Mouse (Mus musculus): Measurements from ENCODE around the gene Csde1.

Gene Csde1

DNA sequence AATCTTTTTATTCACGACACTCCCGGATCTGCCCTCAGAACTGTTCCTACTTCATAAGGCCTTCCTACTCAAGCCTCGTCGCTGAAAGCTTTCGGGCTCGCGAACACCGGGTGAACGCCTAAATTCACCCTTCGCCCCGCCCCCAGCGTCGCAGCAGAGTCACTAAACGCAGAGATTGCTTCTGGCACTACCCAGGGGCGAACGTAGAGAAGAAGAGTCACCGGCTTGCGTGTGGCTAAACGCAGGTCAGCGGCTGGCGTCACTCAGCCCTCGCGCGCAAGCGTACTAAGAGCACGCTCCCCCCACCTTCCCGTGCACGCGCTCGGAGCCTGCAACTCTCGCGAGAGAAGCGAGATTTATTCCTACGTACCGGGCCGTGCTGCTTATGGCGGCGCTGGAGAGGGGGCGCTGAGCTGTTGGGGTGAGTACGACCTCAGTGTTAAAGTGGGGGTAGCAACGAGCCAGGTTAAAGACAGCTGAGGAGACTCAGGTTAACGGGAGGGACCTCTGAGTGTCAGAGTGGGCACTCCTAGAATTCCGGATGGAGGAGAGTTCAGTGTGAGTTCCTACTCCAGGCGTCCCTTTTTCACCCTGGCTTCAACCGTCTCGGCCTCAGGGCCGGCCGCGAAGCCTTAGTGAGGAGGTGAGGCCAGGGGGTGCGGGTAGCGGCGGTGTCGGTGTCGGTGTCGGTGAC is at the start of gene Csde1:
Gene Csde1, plus strand, starts transcription at position 178 of the 694 bp plus-strand sequence.
- in situ Hi-C loops (cut with MseI, MboI): no loop called here

GRCm38 (mm10) chr3:102970508-102970907 is 49.7 kb upstream of the Csde1 start:
- in situ Hi-C loops (cut with MseI, MboI): no loop called here

GRCm38 (mm10) chr3:102976906-102977305 is 43.3 kb upstream of the Csde1 start:
- in situ Hi-C loops (cut with MseI, MboI): no loop called here

- in situ Hi-C loops (cut with MseI, MboI): no loop called here
Observed at GRCm38 (mm10) chr3:102979550-102980348, 40.5 kb upstream of the Csde1 start.

GRCm38 (mm10) chr3:102980349-102980736 is 39.9 kb upstream of the Csde1 start:
- in situ Hi-C loops (cut with MseI, MboI): no loop called here

- in situ Hi-C loops (cut with MseI, MboI): no loop called here
Observed at GRCm38 (mm10) chr3:102991041-102991440, 29.2 kb upstream of the Csde1 start.

DNA sequence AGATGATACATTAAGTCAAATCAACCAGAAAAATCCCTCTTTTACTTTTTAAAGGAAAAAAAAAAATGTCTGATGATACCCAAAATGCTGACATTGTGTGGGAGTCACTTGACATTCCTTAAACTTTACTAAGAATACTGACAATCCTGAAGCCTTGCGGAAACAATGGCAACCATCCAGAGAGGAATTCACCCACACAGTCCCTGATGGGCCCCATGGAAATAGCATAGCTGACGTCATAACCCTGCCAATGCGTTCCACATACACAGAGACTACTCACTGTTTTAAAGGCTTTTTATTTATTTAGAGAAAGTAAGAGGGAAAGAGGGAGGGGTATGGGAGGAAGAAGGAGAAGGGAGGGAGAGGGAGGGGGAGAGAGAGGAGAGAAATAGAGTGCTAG is 27.3 kb upstream of the Csde1 start:
- in situ Hi-C loops (cut with MseI, MboI): no loop called here

GRCm38 (mm10) chr3:102995233-102995604 is 25.0 kb upstream of the Csde1 start:
- in situ Hi-C loops (cut with MseI, MboI): no loop called here

DNA sequence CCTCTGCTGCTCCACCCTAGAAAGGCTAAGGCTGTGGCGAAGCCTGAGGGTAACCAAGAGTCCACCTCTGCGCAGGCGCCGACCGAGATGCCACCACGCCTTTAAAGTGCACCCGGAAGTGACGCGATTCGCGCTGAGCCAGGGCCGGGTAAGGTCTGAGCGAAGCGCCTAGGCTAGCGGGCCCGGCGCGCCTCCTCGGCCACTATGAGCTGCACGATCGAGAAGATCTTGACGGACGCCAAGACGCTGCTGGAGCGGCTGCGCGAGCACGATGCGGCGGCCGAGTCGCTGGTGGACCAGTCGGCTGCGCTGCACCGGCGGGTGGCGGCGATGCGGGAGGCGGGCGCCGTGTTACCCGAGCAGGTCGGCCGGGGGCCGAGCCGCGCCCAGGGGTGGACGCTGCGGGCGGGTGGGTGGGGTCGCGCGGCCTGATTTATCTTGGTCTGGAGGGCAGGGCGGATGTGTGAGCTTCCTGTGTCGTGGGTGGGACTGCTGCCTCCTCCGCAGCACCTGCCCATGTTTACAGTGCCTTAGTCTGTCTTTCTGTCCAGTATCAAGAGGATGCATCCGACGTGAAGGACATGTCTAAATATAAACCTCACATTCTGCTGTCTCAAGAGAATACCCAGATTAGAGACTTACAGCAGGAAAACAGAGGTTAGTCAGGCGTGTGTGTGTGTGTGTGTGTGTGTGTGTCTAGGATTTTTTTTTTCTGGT is 24.5 kb upstream of the Csde1 start, which contains the start of gene Sike1:
Gene Sike1, plus strand, starts transcription at position 104 of the 717 bp plus-strand sequence.
- in situ Hi-C loops (cut with MseI, MboI): no loop called here

DNA sequence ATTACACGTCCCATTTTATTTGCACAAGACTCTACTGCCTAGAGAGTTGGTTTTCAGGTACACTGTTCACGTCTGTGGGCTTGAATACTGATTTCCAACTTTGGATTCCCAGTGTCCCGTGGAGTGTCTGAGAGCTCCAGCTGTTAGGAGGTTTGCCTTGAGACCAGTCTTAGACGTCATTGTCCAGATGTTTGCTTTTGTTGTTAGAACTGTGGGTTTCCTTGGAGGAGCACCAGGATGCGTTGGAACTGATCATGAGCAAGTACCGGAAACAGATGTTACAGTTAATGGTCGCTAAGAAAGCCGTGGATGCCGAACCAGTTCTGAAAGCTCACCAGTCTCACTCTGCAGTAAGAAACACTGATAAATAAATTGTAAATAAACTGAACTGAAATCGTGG is 23.2 kb upstream of the Csde1 start:
- in situ Hi-C loops (cut with MseI, MboI): no loop called here

GRCm38 (mm10) chr3:102997591-102997990 is 22.6 kb upstream of the Csde1 start:
- in situ Hi-C loops (cut with MseI, MboI): no loop called here

DNA sequence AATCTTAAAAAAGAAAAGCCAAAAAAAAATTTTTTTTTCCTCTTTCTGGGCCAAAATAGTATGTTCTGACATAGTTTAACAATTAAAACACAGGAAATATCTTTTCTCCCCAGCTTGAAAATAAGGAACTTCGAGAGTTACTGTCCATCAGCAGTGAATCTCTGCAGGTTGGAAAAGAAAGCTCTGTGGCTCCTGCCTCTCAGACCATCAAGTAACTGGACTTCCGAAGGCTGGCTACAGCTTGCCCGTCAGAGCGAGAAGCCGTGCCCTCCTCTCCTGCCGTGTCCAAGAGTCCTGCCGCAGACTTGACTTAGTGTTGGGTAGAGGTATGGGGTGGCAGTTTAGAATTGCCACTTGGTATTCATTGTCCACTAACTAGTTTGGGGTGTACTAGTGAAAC is 18.6 kb upstream of the Csde1 start:
- in situ Hi-C loops (cut with MseI, MboI): no loop called here

GRCm38 (mm10) chr3:103017350-103017749 is 2.9 kb upstream of the Csde1 start:
- in situ Hi-C loops (cut with MseI, MboI): no loop called here

DNA sequence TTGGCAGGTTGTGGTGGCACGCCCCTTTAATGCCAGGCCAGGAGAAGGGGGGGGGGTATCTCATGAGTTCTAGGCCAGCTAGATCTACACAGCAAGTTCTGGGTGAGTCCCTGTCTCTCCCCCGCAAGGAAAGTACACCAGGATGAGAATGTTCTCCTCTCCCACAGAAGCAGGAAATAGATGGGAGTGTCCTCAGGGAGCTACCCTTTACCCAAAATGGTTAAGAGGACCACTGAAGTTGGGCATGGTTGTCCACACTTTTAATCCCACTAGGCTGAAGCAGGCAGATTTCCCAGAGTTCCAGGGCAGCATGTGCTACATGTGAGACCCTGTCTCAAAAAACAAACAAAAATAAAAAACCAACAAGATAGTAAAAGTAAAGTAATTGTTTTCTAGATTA is 764 bp upstream of the Csde1 start:
- in situ Hi-C loops (cut with MseI, MboI): no loop called here

DNA sequence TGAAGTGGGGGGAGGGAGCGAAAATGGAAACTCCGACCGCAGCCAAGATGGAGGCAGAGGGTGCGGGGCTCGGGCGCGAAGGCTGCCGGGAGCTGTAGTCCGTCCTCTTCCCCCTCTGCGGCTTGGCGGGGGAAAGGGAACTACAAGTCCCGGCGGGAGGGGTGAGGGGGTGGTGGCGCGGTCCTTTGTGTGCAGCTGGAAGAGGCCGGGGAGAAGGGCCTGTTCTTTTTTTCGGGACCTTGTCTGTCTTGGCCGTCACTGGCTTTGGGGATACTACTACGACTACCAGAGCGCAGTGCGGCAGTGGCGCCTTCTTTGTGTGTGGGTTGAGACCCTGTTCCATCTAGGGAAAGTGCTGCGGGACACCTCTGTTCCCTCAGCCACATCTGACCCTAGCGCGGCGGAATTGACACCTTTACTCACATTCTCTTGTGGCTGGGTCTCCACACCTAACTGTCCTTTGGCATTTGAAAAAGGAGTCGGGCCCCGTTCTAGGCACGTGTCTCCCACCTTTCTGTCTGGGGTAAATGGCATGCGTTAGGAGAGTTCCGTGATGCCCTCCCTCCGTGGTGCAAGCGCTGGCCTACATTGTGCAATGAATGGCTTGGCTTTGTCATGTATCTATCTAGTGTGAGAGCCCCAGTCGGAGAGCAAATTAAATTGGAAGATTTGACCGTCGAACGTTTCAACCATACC is 865 bp downstream of the Csde1 start:
- in situ Hi-C loops (cut with MseI, MboI): no loop called here

DNA sequence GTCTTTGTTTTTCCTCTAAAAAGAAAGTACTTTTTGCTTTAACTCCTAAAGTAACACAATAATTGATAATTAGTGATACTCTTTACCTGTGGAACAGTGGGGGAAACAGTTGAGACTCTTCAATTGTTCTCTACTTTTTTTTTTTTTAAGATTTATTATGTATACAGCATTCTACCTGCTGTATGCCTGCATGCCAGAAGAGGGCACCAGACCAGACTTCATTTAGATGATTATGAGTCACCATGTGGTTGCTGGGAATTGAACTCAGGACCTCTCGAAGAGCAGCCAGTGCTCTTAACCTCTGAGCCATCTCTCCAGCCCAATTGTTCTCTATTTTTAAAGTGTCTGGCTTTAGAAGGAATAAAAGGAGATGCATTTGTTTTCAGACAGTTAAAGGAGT is 5.9 kb downstream of the Csde1 start:
- in situ Hi-C loops (cut with MseI, MboI): no loop called here

GRCm38 (mm10) chr3:103040285-103040684 is 20.1 kb downstream of the Csde1 start:
- in situ Hi-C loops (cut with MseI, MboI): no loop called here

- in situ Hi-C loops (cut with MseI, MboI): no loop called here
Observed at GRCm38 (mm10) chr3:103040861-103041379, 20.7 kb downstream of the Csde1 start.

DNA sequence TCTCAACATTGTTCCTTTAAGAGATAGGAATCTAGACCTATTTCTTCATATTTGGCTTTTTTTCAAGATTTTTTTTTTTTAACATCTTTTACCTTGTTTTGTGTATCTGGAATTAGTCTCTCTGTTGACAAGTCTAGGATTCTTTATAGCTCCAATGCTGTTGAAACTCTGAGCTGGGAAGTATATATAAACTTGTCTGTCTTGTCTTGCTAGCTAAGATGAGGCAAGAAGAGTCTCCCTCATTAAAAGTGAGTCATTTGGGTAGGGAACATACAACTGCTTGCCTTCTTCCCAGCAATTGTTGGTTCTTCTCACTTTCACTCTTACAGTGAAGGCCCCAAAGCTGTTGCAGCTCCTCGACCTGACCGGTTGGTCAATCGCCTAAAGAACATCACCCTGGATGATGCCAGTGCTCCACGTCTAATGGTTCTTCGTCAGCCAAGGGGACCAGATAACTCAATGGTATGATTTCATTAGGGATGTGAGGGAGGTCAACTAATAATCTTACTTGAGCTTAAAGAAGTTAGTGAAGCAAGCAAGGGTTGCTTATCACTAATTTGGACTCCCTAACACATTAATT is 35.9 kb downstream of the Csde1 start:
- in situ Hi-C loops (cut with MseI, MboI): no loop called here

GRCm38 (mm10) chr3:103057752-103058151 is 37.5 kb downstream of the Csde1 start:
- in situ Hi-C loops (cut with MseI, MboI): no loop called here

All from mouse trophoblast stem cell (cell line).